Mouse (Mus musculus): Measurements from ENCODE around the gene Dnph1.
"Not testable (repeated sequence)": the region's sequence is repeated elsewhere in the genome, so short reads cannot be mapped to it uniquely, and the experiment has no call there.

Gene Dnph1

GRCm38 (mm10) chr17:46496623-46497434 is at the start of gene Dnph1:
TSS of gene Dnph1 (plus strand) at chr17:46496711.
- peak; percentile 72 to 76 for DNase-seq

GRCm38 (mm10) chr17:46452683-46453082 is 43.8 kb upstream of the Dnph1 start:
- no peak for DNase-seq

- no peak for DNase-seq
Measured at GRCm38 (mm10) chr17:46453302-46453948, 43.1 kb upstream of the Dnph1 start.

- DNase-seq = no peak
Measured at GRCm38 (mm10) chr17:46453970-46454411, 42.5 kb upstream of the Dnph1 start.

GRCm38 (mm10) chr17:46454539-46454938 is 42.0 kb upstream of the Dnph1 start:
- DNase-seq = no peak

- DNase-seq = peak in 1 of 2 experiments; percentile 33
Measured at GRCm38 (mm10) chr17:46455110-46455691, 41.3 kb upstream of the Dnph1 start.

- DNase-seq = peak; percentile 50 to 51
Measured at GRCm38 (mm10) chr17:46457791-46458190, 38.7 kb upstream of the Dnph1 start.

- DNase-seq = no peak
Measured at GRCm38 (mm10) chr17:46458439-46458838, 38.1 kb upstream of the Dnph1 start.

- no peak for DNase-seq
Measured at GRCm38 (mm10) chr17:46460673-46461072, 35.8 kb upstream of the Dnph1 start.

GRCm38 (mm10) chr17:46461347-46461746 is 35.2 kb upstream of the Dnph1 start:
- no peak for DNase-seq

- DNase-seq = no peak
Measured at GRCm38 (mm10) chr17:46462226-46462625, 34.3 kb upstream of the Dnph1 start.

GRCm38 (mm10) chr17:46467830-46468229 is 28.7 kb upstream of the Dnph1 start:
- DNase-seq = peak; percentile 53 to 63

- no peak for DNase-seq
Measured at GRCm38 (mm10) chr17:46476601-46477000, 19.9 kb upstream of the Dnph1 start.

- no peak for DNase-seq
Measured at GRCm38 (mm10) chr17:46477286-46477685, 19.2 kb upstream of the Dnph1 start.

GRCm38 (mm10) chr17:46483561-46484001 is 12.9 kb upstream of the Dnph1 start:
- DNase-seq = peak; percentile 75 to 77

GRCm38 (mm10) chr17:46484021-46484431 is 12.5 kb upstream of the Dnph1 start:
- DNase-seq = peak; percentile 54 to 55

GRCm38 (mm10) chr17:46484461-46484875 is 12.0 kb upstream of the Dnph1 start:
- DNase-seq = peak; percentile 50 to 52

GRCm38 (mm10) chr17:46486995-46487394 is 9.5 kb upstream of the Dnph1 start:
- DNase-seq = peak in 1 of 2 experiments; percentile 27

GRCm38 (mm10) chr17:46487431-46487830 is 9.1 kb upstream of the Dnph1 start, which contains the start of gene Ttbk1:
TSS of gene Ttbk1 (minus strand) at chr17:46487675.
- peak; percentile 76 to 82 for DNase-seq

- no peak for DNase-seq
Measured at GRCm38 (mm10) chr17:46495486-46495885, 1.0 kb upstream of the Dnph1 start.

- DNase-seq = not testable (repeated sequence)
Measured at GRCm38 (mm10) chr17:46496081-46496480, 430 bp upstream of the Dnph1 start.

GRCm38 (mm10) chr17:46497956-46498355 is 1.4 kb downstream of the Dnph1 start:
- no peak for DNase-seq

- no peak for DNase-seq
Measured at GRCm38 (mm10) chr17:46502775-46503174, 6.3 kb downstream of the Dnph1 start.
